Mouse (Mus musculus) olfactory bulb, adult 2 months (tissue): ENCODE results near the gene Coq4. TPM values are rescaled to one million over a fixed set of nuclear protein-coding genes. Genes with fewer than 3 reads are reported as not detected.
A peak's percentile ranks its signal among the peaks of the same experiment; 100 is the strongest.

Source experiments
- H3K27ac ChIP-seq: fragments of 200-500 bp; 2 replicates; pipeline ENCODE4 v1.5.1; 2012; ENCODE audit warnings: low read depth, low read length; ENCODE audit not compliant: insufficient read depth
- H3K4me1 ChIP-seq: fragments of 200-500 bp; 2 replicates; pipeline ENCODE4 v1.6.1; 2012; ENCODE audit warnings: low read length; ENCODE audit not compliant: control insufficient read depth, insufficient read depth
- H3K4me3 ChIP-seq: fragments of 200-500 bp; 2 replicates; pipeline ENCODE4 v1.5.1; 2012; ENCODE audit warnings: mild to moderate bottlenecking, low read depth, low read length, moderate library complexity; ENCODE audit not compliant: insufficient read depth
- CTCF ChIP-seq: fragments of 200-500 bp; IDR thresholded peaks from 2 replicates; pipeline ENCODE4 v1.5.1; 2012; ENCODE audit warnings: low read depth, mild to moderate bottlenecking, low read length, moderate library complexity; ENCODE audit not compliant: insufficient read depth
- POLR2A ChIP-seq: fragments of 200-500 bp; IDR thresholded peaks from 2 replicates; pipeline ENCODE4 v1.6.1; 2012; ENCODE audit warnings: mild to moderate bottlenecking, low read depth, low read length, moderate library complexity; ENCODE audit not compliant: insufficient read depth
- WGBS: fragments of 180-500 bp; shearing (Covaris S2); methylation state at CpG from one replicate; pipeline ENCODE4 v1.1.7; 2018; 5-methylcytosine and 5-hydroxymethylcytosine counted together
- polyA plus RNA-seq: library from polyadenylated mRNA; stranded (reverse); fragments of >200 nt; gene quantifications from 2 replicates; pipeline ENCODE4 v1.2.4, GENCODE M21; 2012; ENCODE audit warnings: low replicate concordance; ENCODE audit not compliant: missing spikeins, insufficient read depth, insufficient read length

Gene Coq4
- not detected in 2 replicates for polyA plus RNA-seq

GRCm38 (mm10) chr2:29787104-29787917, at the start of gene Coq4:
TSS of gene Coq4 (plus strand) at chr2:29787493.
- Histone ChIP-seq H3K27ac (peak within 1 kb of the TSS; percentile 57), H3K4me1 (peaks cover 3% of the 10 kb centered on the region; the same call in 1 of the 2 replicates), H3K4me3 (peak within 1 kb of the TSS; percentile 76)
- TF ChIP-seq POLR2A (peak; percentile 43; the same call in 1 of the 2 replicates), CTCF (no peak)
- 2% methylated on average over 31 of the region's 31 CpGs for WGBS

GRCm38 (mm10) chr2:29738799-29739198, 48.5 kb upstream of the Coq4 start:
- Histone ChIP-seq H3K4me1 (no peaks in the 10 kb centered on the region), H3K27ac (no peak overlapping the region), H3K4me3 (no peak overlapping the region)
- 72% methylated on average over 4 of the region's 4 CpGs for WGBS
- TF ChIP-seq POLR2A (no peak), CTCF (no peak)

- WGBS = 70% methylated on average over 5 of the region's 5 CpGs
Measured at GRCm38 (mm10) chr2:29739368-29739767, 47.9 kb upstream of the Coq4 start.

GRCm38 (mm10) chr2:29741207-29741606, 46.1 kb upstream of the Coq4 start:
- 90% methylated on average over 6 of the region's 6 CpGs for WGBS
- H3K27ac ChIP-seq = no peak overlapping the region
- no peak overlapping the region for H3K4me3 ChIP-seq
- TF ChIP-seq CTCF (no peak), POLR2A (no peak)
- no peaks in the 10 kb centered on the region for H3K4me1 ChIP-seq

More at GRCm38 (mm10) chr2:29739368-29739767, 47.9 kb upstream of the Coq4 start:
- Histone ChIP-seq H3K4me1 (no peaks in the 10 kb centered on the region), H3K4me3 (no peak overlapping the region), H3K27ac (no peak overlapping the region)
- TF ChIP-seq POLR2A = no peak
- TF ChIP-seq CTCF = no peak

GRCm38 (mm10) chr2:29744256-29744655, 43.0 kb upstream of the Coq4 start:
- no peak for TF ChIP-seq CTCF
- TF ChIP-seq POLR2A = no peak
- no peak overlapping the region for H3K27ac ChIP-seq
- WGBS = 88% methylated on average over 6 of the region's 6 CpGs
- H3K4me3 ChIP-seq = no peak overlapping the region
- H3K4me1 ChIP-seq = peaks cover 6% of the 10 kb centered on the region

DNA sequence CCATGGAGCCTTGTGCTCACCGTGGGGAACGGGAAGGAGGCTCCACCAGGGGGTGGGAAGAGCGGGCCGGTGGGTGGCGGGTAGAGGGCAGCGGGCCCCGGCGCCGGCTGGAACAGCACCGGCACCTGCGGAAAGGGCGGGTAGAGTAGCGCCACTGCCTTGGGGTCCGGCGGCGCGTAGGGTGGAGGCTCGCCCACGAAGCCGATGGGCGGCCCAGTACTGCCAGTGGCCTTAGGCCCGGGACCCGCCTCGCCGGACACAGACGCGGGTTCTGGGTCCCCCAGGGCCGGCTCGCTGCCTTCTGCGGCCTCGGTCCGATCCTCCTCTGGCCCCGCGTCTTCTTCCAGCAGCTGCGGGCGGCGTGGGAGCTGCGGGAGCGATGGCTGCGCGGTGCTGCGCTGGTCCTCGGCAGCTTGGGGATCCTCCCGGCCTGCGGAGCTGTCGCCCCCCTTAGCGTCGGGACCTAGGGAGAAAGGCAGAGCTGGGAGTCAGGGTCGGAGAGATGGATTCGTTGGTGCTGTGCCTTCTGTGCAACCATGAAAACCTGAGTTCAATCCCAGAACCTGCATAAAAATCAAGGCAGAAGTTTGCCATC, 40.0 kb upstream of the Coq4 start:
- no peak for TF ChIP-seq CTCF
- no peak for TF ChIP-seq POLR2A
- WGBS = 1% methylated on average over 50 of the region's 50 CpGs
- peak overlapping the region; percentile 35 for H3K4me3 ChIP-seq
- H3K4me1 ChIP-seq = peaks cover 6% of the 10 kb centered on the region
- no peak overlapping the region for H3K27ac ChIP-seq

GRCm38 (mm10) chr2:29747852-29748251, 39.4 kb upstream of the Coq4 start:
- TF ChIP-seq POLR2A (no peak), CTCF (no peak)
- peaks cover 6% of the 10 kb centered on the region for H3K4me1 ChIP-seq
- no peak overlapping the region for H3K4me3 ChIP-seq

DNA sequence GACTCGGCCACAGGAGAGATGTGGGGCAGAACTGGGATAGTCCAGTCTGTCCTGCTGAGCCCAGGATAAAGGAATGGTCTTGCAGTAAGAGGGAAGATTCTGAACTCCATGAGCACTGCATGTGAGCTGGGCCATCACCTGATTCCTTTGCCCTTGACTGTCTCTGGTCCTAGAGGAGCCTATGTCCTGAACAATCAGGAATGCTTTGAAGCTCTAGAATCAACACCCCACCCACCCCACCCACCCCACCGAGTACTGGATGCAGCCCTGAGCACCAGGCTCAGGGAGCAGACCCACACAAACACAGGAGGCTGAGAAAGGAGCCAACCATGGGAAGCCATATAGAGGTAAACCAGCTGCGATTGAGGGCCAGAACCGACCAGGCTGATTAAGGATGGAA, 38.8 kb upstream of the Coq4 start:
- H3K4me1 ChIP-seq = peaks cover 6% of the 10 kb centered on the region

More at GRCm38 (mm10) chr2:29747852-29748251, 39.4 kb upstream of the Coq4 start:
- 62% methylated on average over 5 of the region's 5 CpGs for WGBS
- no peak overlapping the region for H3K27ac ChIP-seq

GRCm38 (mm10) chr2:29751497-29751896, 35.8 kb upstream of the Coq4 start, which contains the start of gene Gm13420:
TSS of gene Gm13420 (minus strand) at chr2:29751685.
- H3K4me1 ChIP-seq = peaks cover 6% of the 10 kb centered on the region
- no peak for TF ChIP-seq POLR2A
- no peak for TF ChIP-seq CTCF
- WGBS = 7% methylated on average over 28 of the region's 28 CpGs
- no peak within 1 kb of the TSS for H3K4me3 ChIP-seq
- H3K27ac ChIP-seq = no peak within 1 kb of the TSS

More for the DNA sequence above, 38.8 kb upstream of the Coq4 start:
- Histone ChIP-seq H3K4me3 (no peak overlapping the region), H3K27ac (no peak overlapping the region)
- 71% methylated on average over 4 of the region's 4 CpGs for WGBS
- no peak for TF ChIP-seq POLR2A
- no peak for TF ChIP-seq CTCF
